Mouse (Mus musculus): ENCODE data around the gene Nxf3. TPM values are rescaled to one million over a fixed set of nuclear protein-coding genes. Genes with fewer than 3 reads are reported as not detected.
"Not testable (repeated sequence)": the region's sequence is repeated elsewhere in the genome, so short reads cannot be mapped to it uniquely, and the experiment has no call there.

Gene Nxf3
- polyA plus RNA-seq, 1 experiment from 2014 or later: not detected

DNA sequence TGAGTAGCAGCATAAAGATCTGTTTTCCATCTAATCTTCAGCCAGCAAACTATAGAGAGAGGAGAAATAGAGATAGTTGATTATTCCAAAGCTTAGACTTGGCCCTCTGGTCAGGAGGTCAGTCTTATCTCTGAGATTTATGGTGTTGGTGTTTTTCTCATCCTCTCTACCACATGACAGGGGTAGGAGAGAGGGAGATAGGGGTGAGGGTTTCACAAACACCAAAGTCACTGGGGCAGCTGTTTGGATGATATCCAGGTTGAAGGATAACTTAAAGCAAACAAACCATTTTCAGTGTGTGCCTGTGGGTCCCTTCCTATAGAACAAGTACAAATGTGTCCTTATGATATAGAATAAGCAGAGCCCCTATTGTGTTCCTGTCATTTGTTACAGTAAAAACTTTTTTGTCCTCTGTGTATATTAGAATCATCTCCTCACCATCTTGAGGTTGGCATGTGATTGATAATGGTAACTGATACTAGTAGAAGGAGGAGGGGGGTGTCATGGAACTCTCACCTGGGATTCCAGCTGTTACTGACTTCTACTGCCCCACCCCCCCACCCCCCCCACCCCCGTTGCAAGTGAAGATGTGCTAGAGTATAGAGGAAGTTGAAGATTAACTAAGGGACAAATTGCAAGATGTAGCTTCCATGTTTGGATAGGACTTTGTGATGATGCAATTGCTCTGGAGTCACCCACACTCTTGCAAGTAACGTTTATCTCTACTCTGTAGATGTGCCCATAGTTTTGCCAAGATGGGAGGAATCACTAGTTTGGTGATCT lies 7.6 kb upstream of the Nxf3 start:
- Histone ChIP-seq H3K4me2 (ENCODE audit: low read length) (no peak overlapping the region), H3K36me3 (ENCODE audit: control insufficient read depth, insufficient read depth, low read length) (no peaks in the 10 kb centered on the region), H3K9me3 (replicated peaks; ENCODE audit: control insufficient read depth, low read length, poor library complexity, severe bottlenecking) (no peaks in the 10 kb centered on the region), H3K4me3 (ENCODE audit: low read depth, low read length) (no peak overlapping the region), H3K4me1 (ENCODE audit: control insufficient read depth, insufficient read depth, low read length) (no peaks in the 10 kb centered on the region), H3K27ac (ENCODE audit: low read length) (no peak overlapping the region), H3K27me3 (ENCODE audit: control insufficient read depth, insufficient read depth, low read depth, low read length) (no peaks in the 10 kb centered on the region), H3K9ac (ENCODE audit: low read depth, low read length) (no peak overlapping the region)
- WGBS: 40% methylated on average over 2 of the region's 2 CpGs
- no peak for ATAC-seq

DNA sequence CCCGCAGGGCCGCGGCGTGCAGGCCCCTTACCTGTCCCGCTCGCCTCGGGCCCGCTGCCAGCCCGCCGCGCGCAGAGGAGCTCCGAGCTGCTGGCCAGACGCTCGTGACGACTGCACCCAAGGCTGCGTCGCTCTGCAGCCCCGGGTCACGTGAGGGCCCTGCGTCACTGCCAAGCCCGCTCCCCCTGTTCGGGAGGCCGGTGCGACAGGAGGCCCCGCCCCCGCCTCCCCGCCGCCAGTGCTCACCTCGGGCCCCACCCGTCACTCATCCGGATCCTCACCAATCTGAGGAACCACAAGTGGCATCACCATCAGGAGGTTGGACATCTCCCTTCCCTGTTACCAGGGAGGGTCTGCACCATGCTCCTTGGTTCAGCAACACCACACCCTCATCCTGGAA lies 17.0 kb downstream of the Nxf3 start, which contains the start of gene Bex2:
Bex2 (minus strand) TSS at position 217 of the 400 bp plus-strand sequence.
- not testable (repeated sequence) for H3K36me3 ChIP-seq (ENCODE audit: control insufficient read depth, insufficient read depth, low read length); H3K9me3 ChIP-seq (replicated peaks; ENCODE audit: control insufficient read depth, low read length, poor library complexity, severe bottlenecking); H3K27me3 ChIP-seq (ENCODE audit: control insufficient read depth, insufficient read depth, low read depth, low read length); H3K4me1 ChIP-seq (ENCODE audit: control insufficient read depth, insufficient read depth, low read length)
- Histone ChIP-seq H3K9ac (ENCODE audit: low read depth, low read length) (peak within 1 kb of the TSS; percentile 68), H3K4me3 (ENCODE audit: low read depth, low read length) (peak within 1 kb of the TSS; percentile 43), H3K27ac (ENCODE audit: low read length) (peak within 1 kb of the TSS; percentile 81), H3K4me2 (ENCODE audit: low read length) (peak within 1 kb of the TSS; percentile 53)
- peak; percentile 97 for ATAC-seq
- WGBS: no CpG with 5 or more reads among the region's 32 CpGs

DNA sequence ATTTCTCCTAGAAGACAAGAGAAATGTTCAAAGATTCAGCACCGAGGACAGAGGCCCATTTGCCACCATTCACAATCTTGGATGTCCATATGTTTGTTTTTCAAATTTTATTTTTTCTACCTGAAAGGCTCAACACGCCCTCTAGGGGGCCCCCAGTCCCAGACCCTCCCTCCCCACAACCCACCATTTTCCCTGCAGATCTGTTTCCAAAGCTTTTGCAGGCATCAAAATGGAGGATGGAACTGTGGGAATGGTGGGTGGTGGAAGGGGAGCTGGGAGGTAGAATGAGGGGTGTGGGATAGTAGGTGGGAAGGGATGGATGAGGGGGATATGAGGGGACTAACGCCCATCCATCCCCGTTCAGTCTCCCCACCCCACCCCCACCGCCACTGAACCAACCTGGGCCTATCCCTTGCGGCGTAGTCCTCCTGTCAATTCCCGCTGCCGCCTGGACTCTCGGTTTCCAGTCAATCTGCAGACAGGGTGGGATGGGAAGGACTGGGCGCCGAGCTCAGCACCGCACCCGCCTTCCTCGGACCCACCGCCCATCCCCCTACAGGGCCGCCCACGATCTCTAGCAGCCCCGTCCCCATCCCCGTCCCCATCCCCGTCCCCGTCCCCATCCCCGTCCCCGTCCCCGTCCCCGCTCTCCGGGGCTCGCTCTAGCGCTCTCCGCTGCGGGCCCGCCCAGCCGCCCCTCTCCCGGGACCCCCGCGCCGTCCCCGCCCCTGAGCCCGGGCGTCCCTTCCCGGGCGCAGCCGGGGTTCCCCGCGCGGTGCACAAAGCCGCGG lies 17.7 kb downstream of the Nxf3 start:
- ATAC-seq: peak; percentile 77
- not testable (repeated sequence) for H3K9me3 ChIP-seq (replicated peaks; ENCODE audit: control insufficient read depth, low read length, poor library complexity, severe bottlenecking); H3K27me3 ChIP-seq (ENCODE audit: control insufficient read depth, insufficient read depth, low read depth, low read length); H3K36me3 ChIP-seq (ENCODE audit: control insufficient read depth, insufficient read depth, low read length); H3K4me1 ChIP-seq (ENCODE audit: control insufficient read depth, insufficient read depth, low read length)
- peak overlapping the region; percentile 68 for H3K9ac ChIP-seq (ENCODE audit: low read depth, low read length)
- H3K4me3 ChIP-seq (ENCODE audit: low read depth, low read length): peak overlapping the region; percentile 43
- WGBS: 28% methylated on average over 11 of the region's 48 CpGs
- peak overlapping the region; percentile 81 for H3K27ac ChIP-seq (ENCODE audit: low read length)
- peak overlapping the region; percentile 53 for H3K4me2 ChIP-seq (ENCODE audit: low read length)

DNA sequence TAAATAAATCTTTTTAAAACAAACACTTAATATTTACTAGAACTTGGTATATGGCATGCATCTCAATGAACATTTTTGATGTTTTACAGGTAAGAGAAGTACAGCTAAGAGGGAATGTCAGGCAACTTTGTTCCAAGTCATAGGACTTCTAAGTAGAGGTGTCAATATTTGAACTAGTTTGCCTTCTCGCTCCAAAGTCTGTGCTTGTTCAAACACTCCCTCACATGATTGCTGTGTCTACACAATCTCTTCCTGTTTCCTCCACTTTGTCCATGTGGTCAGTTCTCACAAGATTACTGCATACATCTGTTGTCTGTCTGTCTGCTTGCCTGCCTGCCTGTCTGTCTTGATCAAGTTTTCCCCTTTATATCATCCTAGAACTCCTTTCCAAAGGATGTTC lies 24.4 kb downstream of the Nxf3 start:
- no peaks in the 10 kb centered on the region for H3K4me1 ChIP-seq (ENCODE audit: control insufficient read depth, insufficient read depth, low read length)
- WGBS: 88% methylated on average over 1 of the region's 1 CpGs
- no peaks in the 10 kb centered on the region for H3K36me3 ChIP-seq (ENCODE audit: control insufficient read depth, insufficient read depth, low read length)
- no peak overlapping the region for H3K4me3 ChIP-seq (ENCODE audit: low read depth, low read length)
- H3K4me2 ChIP-seq (ENCODE audit: low read length): no peak overlapping the region
- no peaks in the 10 kb centered on the region for H3K27me3 ChIP-seq (ENCODE audit: control insufficient read depth, insufficient read depth, low read depth, low read length)
- no peak overlapping the region for H3K27ac ChIP-seq (ENCODE audit: low read length)
- H3K9ac ChIP-seq (ENCODE audit: low read depth, low read length): no peak overlapping the region
- H3K9me3 ChIP-seq (replicated peaks; ENCODE audit: control insufficient read depth, low read length, poor library complexity, severe bottlenecking): no peaks in the 10 kb centered on the region
- no peak for ATAC-seq

DNA sequence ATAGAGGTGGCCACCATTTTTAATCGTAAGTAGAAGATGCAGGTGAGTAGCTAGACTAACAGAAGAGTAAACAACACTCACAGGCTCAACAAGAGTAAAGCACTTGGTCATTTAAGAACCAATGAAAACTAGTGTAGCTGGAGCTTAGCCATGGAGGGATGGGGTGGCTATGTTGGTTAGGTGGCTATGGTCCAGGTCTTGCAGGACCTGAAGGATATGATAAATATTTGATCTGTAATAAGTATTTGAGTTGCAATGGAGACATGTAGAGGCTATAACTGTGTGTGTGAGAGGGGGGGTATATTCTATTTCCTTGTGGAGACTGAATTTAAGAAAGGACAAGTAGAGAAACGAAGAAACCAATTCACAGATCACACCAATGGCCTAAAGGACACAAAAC lies 33.8 kb downstream of the Nxf3 start:
- Histone ChIP-seq H3K4me1 (ENCODE audit: control insufficient read depth, insufficient read depth, low read length) (no peaks in the 10 kb centered on the region), H3K27me3 (ENCODE audit: control insufficient read depth, insufficient read depth, low read depth, low read length) (no peaks in the 10 kb centered on the region), H3K9ac (ENCODE audit: low read depth, low read length) (no peak overlapping the region), H3K4me3 (ENCODE audit: low read depth, low read length) (no peak overlapping the region), H3K4me2 (ENCODE audit: low read length) (no peak overlapping the region), H3K27ac (ENCODE audit: low read length) (no peak overlapping the region), H3K36me3 (ENCODE audit: control insufficient read depth, insufficient read depth, low read length) (no peaks in the 10 kb centered on the region), H3K9me3 (replicated peaks; ENCODE audit: control insufficient read depth, low read length, poor library complexity, severe bottlenecking) (no peaks in the 10 kb centered on the region)
- no peak for ATAC-seq
- WGBS: 77% methylated on average over 2 of the region's 2 CpGs

DNA sequence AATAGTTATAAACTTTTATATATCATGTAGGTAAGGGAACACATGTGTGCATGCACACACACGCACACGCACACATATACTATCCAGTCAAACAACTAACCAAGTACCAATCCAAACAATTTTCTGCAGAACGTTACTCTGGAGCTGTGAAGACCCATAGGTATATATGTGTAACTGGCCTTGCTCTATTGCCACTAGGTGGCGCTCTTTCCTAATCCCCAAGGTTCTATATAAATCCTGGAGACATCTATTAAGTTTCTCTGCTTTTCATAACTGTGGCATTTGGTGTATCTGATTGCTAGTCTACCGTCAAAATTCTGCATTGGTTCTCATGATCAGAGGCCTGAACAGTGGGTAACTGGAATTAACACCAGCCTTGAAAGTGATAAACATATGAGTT lies 37.5 kb downstream of the Nxf3 start:
- H3K4me2 ChIP-seq (ENCODE audit: low read length): no peak overlapping the region
- peak; percentile 88 for ATAC-seq
- WGBS: 14% methylated on average over 5 of the region's 5 CpGs
- no peaks in the 10 kb centered on the region for H3K4me1 ChIP-seq (ENCODE audit: control insufficient read depth, insufficient read depth, low read length)
- no peak overlapping the region for H3K27ac ChIP-seq (ENCODE audit: low read length)
- no peak overlapping the region for H3K4me3 ChIP-seq (ENCODE audit: low read depth, low read length)
- H3K27me3 ChIP-seq (ENCODE audit: control insufficient read depth, insufficient read depth, low read depth, low read length): no peaks in the 10 kb centered on the region
- no peak overlapping the region for H3K9ac ChIP-seq (ENCODE audit: low read depth, low read length)
- no peaks in the 10 kb centered on the region for H3K9me3 ChIP-seq (replicated peaks; ENCODE audit: control insufficient read depth, low read length, poor library complexity, severe bottlenecking)
- no peaks in the 10 kb centered on the region for H3K36me3 ChIP-seq (ENCODE audit: control insufficient read depth, insufficient read depth, low read length)

DNA sequence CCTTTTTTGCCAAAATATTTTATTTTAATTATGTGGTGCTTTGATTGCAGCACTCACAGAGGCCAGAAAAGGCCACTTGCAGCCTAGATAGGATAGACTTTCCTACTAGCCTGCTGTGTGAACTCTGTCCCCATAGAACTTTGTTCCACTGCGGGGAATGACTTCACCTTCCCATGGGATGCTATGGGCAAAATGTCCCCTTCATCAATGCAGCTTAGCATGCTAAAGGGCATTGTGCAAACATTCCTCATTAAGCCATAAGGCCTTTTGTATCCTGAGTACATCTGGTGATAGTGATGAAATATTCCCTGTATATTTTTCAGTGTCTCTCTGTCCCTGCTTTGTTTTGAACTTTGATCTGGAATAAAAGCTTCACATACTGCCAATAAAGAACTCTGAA lies 41.3 kb downstream of the Nxf3 start:
- no peak for ATAC-seq
- H3K36me3 ChIP-seq (ENCODE audit: control insufficient read depth, insufficient read depth, low read length): no peaks in the 10 kb centered on the region
- WGBS: 90% methylated on average over 1 of the region's 1 CpGs
- H3K9me3 ChIP-seq (replicated peaks; ENCODE audit: control insufficient read depth, low read length, poor library complexity, severe bottlenecking): no peaks in the 10 kb centered on the region
- no peaks in the 10 kb centered on the region for H3K4me1 ChIP-seq (ENCODE audit: control insufficient read depth, insufficient read depth, low read length)
- H3K27ac ChIP-seq (ENCODE audit: low read length): no peak overlapping the region
- H3K4me2 ChIP-seq (ENCODE audit: low read length): no peak overlapping the region
- no peak overlapping the region for H3K9ac ChIP-seq (ENCODE audit: low read depth, low read length)
- no peaks in the 10 kb centered on the region for H3K27me3 ChIP-seq (ENCODE audit: control insufficient read depth, insufficient read depth, low read depth, low read length)
- H3K4me3 ChIP-seq (ENCODE audit: low read depth, low read length): no peak overlapping the region

DNA sequence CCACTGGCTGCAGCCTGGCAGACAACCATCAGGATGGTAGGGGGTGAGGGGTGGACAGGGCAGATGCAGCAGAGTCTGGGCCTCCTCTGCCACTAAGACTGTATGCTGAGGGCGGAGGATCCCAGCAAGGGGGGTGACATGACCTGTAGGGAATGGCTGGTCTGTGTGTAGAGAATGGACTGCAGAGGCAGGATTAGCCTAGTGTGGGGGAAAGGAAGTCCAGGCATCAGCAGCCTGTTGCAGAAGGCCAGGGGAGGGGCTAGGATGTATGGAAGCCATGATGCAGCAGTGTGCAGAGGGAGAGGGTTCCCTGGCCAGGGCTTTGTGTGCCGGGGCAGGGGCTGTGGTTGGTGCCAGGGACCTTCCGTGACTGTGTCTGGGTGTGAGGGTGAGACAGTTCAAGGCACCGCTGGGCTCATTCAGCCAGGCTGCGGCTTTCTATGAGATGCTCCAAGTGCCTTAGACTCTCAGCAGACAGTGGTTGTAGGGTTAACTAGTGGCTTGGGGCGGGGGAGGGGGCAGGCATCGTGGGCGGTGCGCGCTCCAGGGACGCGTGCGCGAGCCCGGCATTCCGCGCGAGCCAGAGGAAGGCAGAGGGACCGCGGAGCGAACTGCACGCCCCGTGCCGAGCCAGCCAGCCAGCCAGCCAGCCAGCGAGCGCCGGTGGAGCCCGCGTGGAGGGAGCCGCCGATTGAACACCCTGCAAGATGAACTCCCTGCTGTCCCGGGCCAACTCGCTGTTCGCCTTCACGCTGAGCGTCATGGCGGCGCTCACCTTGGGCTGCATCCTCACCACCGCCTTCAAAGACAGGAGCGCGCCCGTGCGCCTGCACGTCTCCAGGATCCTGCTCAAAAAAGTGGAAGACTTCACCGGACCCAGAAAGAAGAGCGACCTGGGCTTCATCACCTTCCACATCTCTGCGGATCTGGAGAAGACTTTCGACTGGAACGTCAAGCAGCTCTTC lies 52.0 kb downstream of the Nxf3 start, which contains the start of gene Arxes1:
Arxes1 (plus strand) TSS at position 569 of the 965 bp plus-strand sequence.
- not testable (repeated sequence) for H3K27me3 ChIP-seq (ENCODE audit: control insufficient read depth, insufficient read depth, low read depth, low read length); H3K9me3 ChIP-seq (replicated peaks; ENCODE audit: control insufficient read depth, low read length, poor library complexity, severe bottlenecking); H3K4me1 ChIP-seq (ENCODE audit: control insufficient read depth, insufficient read depth, low read length); H3K36me3 ChIP-seq (ENCODE audit: control insufficient read depth, insufficient read depth, low read length)
- WGBS: 41% methylated on average over 7 of the region's 49 CpGs
- Histone ChIP-seq H3K9ac (ENCODE audit: low read depth, low read length) (0 out of 2 replicates have a peak within 1 kb of the TSS, but pooled peaks have one; percentile 18), H3K4me2 (ENCODE audit: low read length) (peak within 1 kb of the TSS; percentile 45), H3K27ac (ENCODE audit: low read length) (peak within 1 kb of the TSS; percentile 42), H3K4me3 (ENCODE audit: low read depth, low read length) (peak within 1 kb of the TSS; percentile 40)
- ATAC-seq: peak; percentile 94
